Mouse (Mus musculus): Measurements from ENCODE around the gene Tlr4.

The Tlr4 gene

GRCm38 (mm10) chr4:66894547-66894946, 67.2 kb downstream of the Tlr4 start:
- in situ Hi-C loops (cut with MboI; ENCODE audit: unreplicated experiment in 2 of 2): no loop called here

- in situ Hi-C loops (cut with MboI; ENCODE audit: unreplicated experiment in 2 of 2): no loop called here
Measured at GRCm38 (mm10) chr4:66894981-66895380, 67.6 kb downstream of the Tlr4 start.

- in situ Hi-C loops (cut with MboI; ENCODE audit: unreplicated experiment in 2 of 2): no loop called here
Measured at GRCm38 (mm10) chr4:66900126-66900525, 72.7 kb downstream of the Tlr4 start.

- in situ Hi-C loops (cut with MboI; ENCODE audit: unreplicated experiment in 2 of 2): no loop called here
Measured at GRCm38 (mm10) chr4:66901498-66901897, 74.1 kb downstream of the Tlr4 start.

- in situ Hi-C loops (cut with MboI; ENCODE audit: unreplicated experiment in 2 of 2): no loop called here
Measured at GRCm38 (mm10) chr4:66908376-66908775, 81.0 kb downstream of the Tlr4 start.

GRCm38 (mm10) chr4:66919630-66920372, 92.4 kb downstream of the Tlr4 start:
- in situ Hi-C loops (cut with MboI; ENCODE audit: unreplicated experiment in 2 of 2): loop anchor here in 1 of 2 experiments (10.0 kb wide), 1 partner anchor 895 kb away; no protein-coding TSS in a partner anchor

DNA sequence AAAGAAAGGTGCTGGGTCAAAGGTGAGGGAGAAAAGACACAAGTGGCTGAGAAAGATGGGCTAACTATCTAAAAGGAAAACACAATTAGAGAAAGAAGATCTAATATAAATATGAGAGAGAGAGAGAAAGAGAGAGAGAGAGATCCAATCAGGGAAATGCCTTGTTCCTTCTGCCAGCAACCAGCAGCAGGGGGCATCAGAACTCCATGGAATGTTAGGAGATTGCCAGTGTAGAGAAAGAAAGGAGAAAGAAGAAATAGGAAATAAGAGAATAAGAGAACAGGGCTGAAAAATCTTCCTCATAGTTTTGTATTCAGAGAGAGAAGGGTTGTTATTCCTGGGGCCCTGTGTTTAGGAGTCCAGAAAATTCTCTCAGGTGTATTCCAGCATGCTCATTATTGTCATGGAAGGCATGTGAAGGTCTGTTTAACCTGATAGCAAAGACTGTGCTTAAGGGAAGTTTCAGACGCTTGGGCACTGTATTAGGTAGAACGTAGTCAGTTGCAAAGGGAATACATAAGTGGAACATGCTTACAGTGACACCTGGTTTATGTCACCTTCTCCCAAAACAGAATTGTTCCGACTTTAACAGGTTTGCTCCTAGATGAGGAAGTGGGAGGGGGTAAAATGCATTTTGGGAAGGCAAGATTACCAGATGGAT, 96.4 kb downstream of the Tlr4 start:
- in situ Hi-C loops (cut with MboI; ENCODE audit: unreplicated experiment in 2 of 2): loop anchor here in 1 of 2 experiments (10.0 kb wide), 1 partner anchor 891 kb away; no protein-coding TSS in a partner anchor

GRCm38 (mm10) chr4:66926066-66926465, 98.7 kb downstream of the Tlr4 start:
- in situ Hi-C loops (cut with MboI; ENCODE audit: unreplicated experiment in 2 of 2): loop anchor here (10.0 to 25.0 kb wide), 2 partner anchors 886 to 889 kb away; no protein-coding TSS in a partner anchor

DNA sequence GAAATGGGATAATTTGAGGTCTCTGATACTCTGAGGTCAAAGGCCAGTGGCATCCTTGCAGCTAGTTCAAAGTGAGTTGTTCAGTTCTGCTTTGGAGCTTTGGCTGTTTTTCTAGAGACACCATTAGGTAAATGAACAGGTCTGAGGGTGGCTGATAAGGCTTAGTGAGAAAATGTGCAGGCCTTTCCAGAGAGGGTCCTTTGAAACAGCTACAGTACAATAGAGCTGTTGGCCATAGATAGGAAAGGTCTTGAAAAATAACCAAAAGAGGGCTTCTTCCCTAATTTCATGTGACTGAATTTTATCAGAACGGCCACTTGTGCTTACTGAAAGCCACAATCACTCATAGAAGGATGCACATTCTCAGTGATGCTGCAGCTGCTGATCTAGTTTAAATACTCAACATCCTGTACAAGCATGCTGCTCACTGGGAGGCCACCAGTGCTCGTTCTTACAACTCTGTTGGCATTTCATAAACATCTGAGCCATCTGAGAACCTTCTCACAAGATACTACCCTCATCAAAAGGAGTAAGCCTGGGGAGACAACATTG, 100.2 kb downstream of the Tlr4 start:
- in situ Hi-C loops (cut with MboI; ENCODE audit: unreplicated experiment in 2 of 2): loop anchor here (10.0 to 25.0 kb wide), 2 partner anchors 885 to 887 kb away; no protein-coding TSS in a partner anchor

- in situ Hi-C loops (cut with MboI; ENCODE audit: unreplicated experiment in 2 of 2): loop anchor here in 1 of 2 experiments (25.0 kb wide), 1 partner anchor 874 kb away; no protein-coding TSS in a partner anchor
Measured at GRCm38 (mm10) chr4:66938489-66939061, 111.2 kb downstream of the Tlr4 start.

DNA sequence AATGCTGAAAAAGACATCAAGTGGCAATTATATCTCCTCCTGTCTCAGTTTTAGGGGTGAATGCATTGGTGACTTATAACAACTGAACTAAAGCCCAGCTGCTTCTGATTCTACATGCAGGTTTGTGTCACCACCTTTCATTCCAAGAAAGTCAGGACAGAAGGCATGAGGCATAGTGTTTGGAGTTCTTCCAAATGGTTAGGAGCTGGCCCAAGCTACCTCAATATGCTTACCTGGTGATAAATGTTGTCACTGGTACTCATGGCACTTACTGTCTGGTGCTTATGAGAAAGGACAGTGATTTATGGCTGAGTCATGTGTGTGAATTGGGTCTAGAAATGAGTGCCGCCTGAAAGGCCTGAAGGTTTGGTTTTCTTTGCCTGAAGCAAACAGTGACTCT, 114.5 kb downstream of the Tlr4 start:
- in situ Hi-C loops (cut with MboI; ENCODE audit: unreplicated experiment in 2 of 2): loop anchor here in 1 of 2 experiments (25.0 kb wide), 1 partner anchor 870 kb away; no protein-coding TSS in a partner anchor

DNA sequence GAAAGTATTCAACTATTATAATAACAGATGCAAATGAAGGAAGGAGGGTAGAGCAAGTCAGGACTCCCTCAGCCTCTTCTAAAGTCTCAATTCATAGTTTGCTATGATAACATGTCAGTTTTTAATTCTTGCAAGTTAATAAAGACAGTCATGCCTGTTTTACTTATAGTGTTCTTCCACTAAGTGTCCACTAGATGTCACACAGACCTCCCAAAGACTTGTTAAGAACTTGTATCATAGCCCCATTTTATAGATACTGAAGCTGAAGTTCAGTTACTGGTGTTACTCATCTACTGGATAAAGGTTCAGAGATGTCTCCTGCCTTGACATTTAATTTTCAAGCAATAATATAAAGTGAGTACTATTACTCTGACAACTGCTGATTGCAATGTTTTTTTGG, 116.3 kb downstream of the Tlr4 start:
- in situ Hi-C loops (cut with MboI; ENCODE audit: unreplicated experiment in 2 of 2): loop anchor here in 1 of 2 experiments (25.0 kb wide), 1 partner anchor 869 kb away; no protein-coding TSS in a partner anchor

DNA sequence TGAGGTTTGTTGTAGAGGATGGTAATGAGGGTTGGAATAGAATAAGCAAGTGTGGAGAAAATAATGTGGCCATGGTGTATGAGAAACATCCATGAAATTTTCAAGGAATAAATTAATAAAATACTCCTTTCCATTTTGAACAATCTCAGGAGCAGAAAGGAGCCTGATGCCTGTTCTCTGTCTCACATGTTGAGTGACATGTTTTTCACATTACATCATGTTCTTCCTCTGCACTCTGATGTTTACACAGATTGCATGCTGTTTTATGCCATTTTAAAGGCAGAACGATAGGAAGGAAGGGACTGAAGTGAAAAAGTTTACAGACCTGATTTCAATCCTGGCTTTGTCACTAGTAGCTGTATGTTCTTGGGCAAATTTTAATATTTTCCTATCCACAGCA, 120.3 kb downstream of the Tlr4 start:
- in situ Hi-C loops (cut with MboI; ENCODE audit: unreplicated experiment in 2 of 2): loop anchor here in 1 of 2 experiments (25.0 kb wide), 1 partner anchor 865 kb away; no protein-coding TSS in a partner anchor

DNA sequence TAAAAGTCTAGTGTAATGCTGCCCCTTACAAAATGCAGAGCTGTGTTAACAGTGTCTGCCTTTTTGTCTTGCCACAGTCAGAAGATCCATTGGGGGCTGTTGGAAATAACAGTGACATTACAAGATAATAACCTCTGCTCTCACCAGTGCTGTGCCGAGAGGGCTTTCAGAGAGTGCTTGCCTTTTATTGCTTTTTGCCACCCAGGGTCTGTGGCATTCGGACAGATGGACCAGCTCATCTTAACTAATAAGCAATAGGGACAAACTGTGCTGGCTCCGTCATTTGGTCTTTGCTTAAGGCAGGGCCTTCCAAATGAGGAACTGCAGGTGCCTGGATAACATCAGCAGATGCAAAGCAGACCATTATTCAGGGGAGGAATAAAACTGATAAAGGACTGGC, 147.5 kb downstream of the Tlr4 start:
- in situ Hi-C loops (cut with MboI; ENCODE audit: unreplicated experiment in 2 of 2): no loop called here
